Mouse (Mus musculus): Measurements from ENCODE around the gene Rab33b.

- TF ChIP-seq POLR2A (IDR thresholded peaks at IDR 0.05; ENCODE audit: borderline replicate concordance, control insufficient read depth, low read depth, low read length), result no peak
- TF ChIP-seq CTCF (IDR thresholded peaks at IDR 0.05; ENCODE audit: control insufficient read depth, insufficient read depth, low read length), result peak; percentile 91
These were observed 56.1 kb downstream of the Rab33b start for GRCm38 (mm10) chr3:51539567-51540408.
